Mouse (Mus musculus) lung, embryonic 16.5 days (tissue): ENCODE results near the gene Sry. TPM values are rescaled to one million over a fixed set of nuclear protein-coding genes. Genes with fewer than 3 reads are reported as not detected.

ENCODE experiments used
- ATAC-seq: fragments of 200-750 bp; cut with Nextera tagmentation; 2 replicates; pipeline ENCODE4 v1.8.0; 2017; ENCODE audit warnings: low read depth, mild to moderate bottlenecking, moderate library complexity
- H3K27ac ChIP-seq: fragments of 300-500 bp; sonication (generic); 2 replicates; pipeline ENCODE4 v1.5.1; 2014; ENCODE audit warnings: mild to moderate bottlenecking, control low read depth, low read length
- H3K27me3 ChIP-seq: fragments of 300-500 bp; sonication (generic); 2 replicates; pipeline ENCODE4 v1.6.1; 2014; ENCODE audit warnings: low read depth, low read length, mixed read lengths; ENCODE audit not compliant: control insufficient read depth, insufficient read depth
- H3K36me3 ChIP-seq: fragments of 300-500 bp; sonication (generic); 2 replicates; pipeline ENCODE4 v1.6.1; 2014; ENCODE audit warnings: low read length; ENCODE audit not compliant: control insufficient read depth, insufficient read depth
- H3K4me1 ChIP-seq: fragments of 300-500 bp; sonication (generic); replicated peaks from 2 replicates; pipeline ENCODE4 v1.6.1; 2014; ENCODE audit warnings: low read length, mixed read lengths; ENCODE audit not compliant: control insufficient read depth, insufficient read depth
- H3K4me2 ChIP-seq: fragments of 300-500 bp; sonication (generic); 2 replicates; pipeline ENCODE4 v1.6.1; 2014; ENCODE audit warnings: low read depth, low read length, control low read depth
- H3K4me3 ChIP-seq: fragments of 300-500 bp; sonication (generic); 2 replicates; pipeline ENCODE4 v1.5.1; 2014; ENCODE audit warnings: mild to moderate bottlenecking, low read length, control low read depth
- H3K9ac ChIP-seq: fragments of 300-500 bp; sonication (generic); 2 replicates; pipeline ENCODE4 v1.6.1; 2014; ENCODE audit warnings: low read length, control low read depth
- H3K9me3 ChIP-seq: fragments of 300-500 bp; sonication (generic); 2 replicates; pipeline ENCODE4 v1.6.1; 2016; ENCODE audit warnings: low read length; ENCODE audit not compliant: control insufficient read depth
- WGBS: fragments of 180-500 bp; shearing (Covaris S2); extraction: QIAGEN DNeasy Blood & Tissue Kit; methylation state at CpG from one replicate; pipeline ENCODE4 v1.1.7; 2014; 5-methylcytosine and 5-hydroxymethylcytosine counted together
- polyA plus RNA-seq: library from polyadenylated mRNA; unstranded; fragments of >200 nt; fragmentation: Nextera tagmentation; extraction: Ambion mirVana; gene quantifications from 2 replicates; pipeline ENCODE4 v1.2.1, GENCODE M21; 2015

Sry gene
- polyA plus RNA-seq, result not detected in 2 replicates

DNA sequence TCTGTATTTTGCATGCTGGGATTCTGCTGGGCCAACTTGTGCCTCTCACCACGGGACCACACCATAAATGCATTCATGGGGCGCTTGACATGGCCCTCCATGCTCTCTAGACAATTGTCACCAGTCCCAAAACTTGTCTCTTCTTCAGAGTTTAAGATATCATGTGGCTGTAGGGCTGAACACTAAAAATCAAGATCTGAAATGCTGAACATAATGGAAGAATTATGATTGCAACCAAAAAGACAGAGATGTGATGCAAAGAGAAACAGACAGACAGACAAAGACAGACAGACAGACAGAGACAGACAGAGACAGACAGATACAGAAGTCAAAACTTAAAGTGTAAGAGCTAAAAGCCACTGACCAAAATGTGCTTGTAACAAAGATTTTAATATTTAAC lies at the start of gene Sry:
Gene Sry (minus strand): TSS at position 101 of the 400 bp plus-strand sequence.
- H3K9ac ChIP-seq, result no peak within 1 kb of the TSS
- no peaks in the 10 kb centered on the region for H3K4me1 ChIP-seq
- no peaks in the 10 kb centered on the region for H3K9me3 ChIP-seq
- ATAC-seq, result no peak
- WGBS, result 60% methylated on average over 2 of the region's 2 CpGs
- H3K4me3 ChIP-seq, result no peak within 1 kb of the TSS
- no peaks in the 10 kb centered on the region for H3K27me3 ChIP-seq
- H3K36me3 ChIP-seq, result no peaks in the 10 kb centered on the region
- no peak within 1 kb of the TSS for H3K4me2 ChIP-seq
- H3K27ac ChIP-seq, result no peak within 1 kb of the TSS

Other genes with a start within 250 kb of the Sry start
- not detected in 2 replicates for gene H2al2c, start 64.6 kb downstream of the Sry start, polyA plus RNA-seq
- not detected in 2 replicates for gene H2al2b, start 57.0 kb upstream of the Sry start, polyA plus RNA-seq
- gene Gm4064, start 132.5 kb upstream of the Sry start, polyA plus RNA-seq, result not detected in 2 replicates
- not detected in 2 replicates for gene Rbmy, start 167.0 kb upstream of the Sry start, polyA plus RNA-seq
- not detected in 2 replicates for gene Gm10256, start 167.0 kb upstream of the Sry start, polyA plus RNA-seq
- not detected in 2 replicates for gene Gm10352, start 237.3 kb upstream of the Sry start, polyA plus RNA-seq